Comparison of ENCODE assay signal across 17 mouse cellular contexts in genomic region chr5:74980574-74980973, GRCm38 (mm10).
DNase-seq lines count a peak whose midpoint lies in the region; ATAC-seq and TF ChIP-seq lines count a peak whose summit lies in the region.
"Had no signal": no experiment of that assay in that cellular context is flagged by ENCODE, and none has a peak within 500 bp of the region (broad histone marks: within the 10 kb centered on the region; RNA-seq: fewer than 3 reads in every experiment).

No protein-coding gene starts in this region.

- no peak; the same call in 1 of the 2 replicates for ATAC-seq in forebrain, embryonic 13.5 days
- ATAC-seq in heart, embryonic 12.5 days (ENCODE audit: insufficient number of reproducible peaks, low FRiP score), result no peak
- ATAC-seq in midbrain, embryonic 13.5 days, result 0 out of 2 replicates have a peak, but pooled peaks have one; percentile 45
- ATAC-seq in midbrain, postnatal 0 days (ENCODE audit: low FRiP score), result no peak
- ATAC-seq: CD4-positive, CD25-positive, alpha-beta regulatory T cell, adult 4 months; hindbrain, postnatal 0 days had no signal

- DNase-seq in forebrain, embryonic 10.5 days (ENCODE audit: extremely low spot score, low spot score), result no peak
- DNase-seq in heart, adult 11 months, result peak; percentile 70
- DNase-seq in midbrain, postnatal 0 days (ENCODE audit: low spot score), result no peak
- no peak for DNase-seq in embryonic facial prominence, embryonic 10.5 days (ENCODE audit: low spot score)
- DNase-seq: adrenal gland, postnatal 10 days; B cell, adult 2 months; cerebellum, adult 18-20 months; cerebellum, adult 9-11 months; cerebellum, postnatal 36 days; gastrocnemius, postnatal 14 days had no signal

- H3K9me3 ChIP-seq in forebrain, embryonic 10.5 days, result no peaks in the 10 kb centered on the region
- no peaks in the 10 kb centered on the region for H3K9me3 ChIP-seq in forebrain, embryonic 13.5 days (replicated peaks)
- H3K9me3 ChIP-seq in heart, embryonic 12.5 days (replicated peaks), result no peaks in the 10 kb centered on the region
- H3K9me3 ChIP-seq in midbrain, embryonic 13.5 days, result no peaks in the 10 kb centered on the region
- no peaks in the 10 kb centered on the region for H3K9me3 ChIP-seq in midbrain, postnatal 0 days (ENCODE audit: low read length)
- H3K9me3 ChIP-seq in embryonic facial prominence, embryonic 10.5 days, result no peaks in the 10 kb centered on the region
- H3K9me3 ChIP-seq: G1E; hindbrain, embryonic 13.5 days had no signal

- no peak overlapping the region for H3K9ac ChIP-seq in forebrain, embryonic 13.5 days
- no peak overlapping the region for H3K9ac ChIP-seq in heart, embryonic 12.5 days
- H3K9ac ChIP-seq in midbrain, embryonic 13.5 days (replicated peaks), result no peak overlapping the region
- H3K9ac ChIP-seq in midbrain, postnatal 0 days (replicated peaks; ENCODE audit: low read length, poor library complexity, severe bottlenecking), result no peak overlapping the region
- H3K9ac ChIP-seq: hindbrain, embryonic 13.5 days had no signal

- no peak overlapping the region for H3K4me2 ChIP-seq in forebrain, embryonic 13.5 days
- no peak overlapping the region for H3K4me2 ChIP-seq in heart, embryonic 12.5 days
- peak overlapping the region; percentile 31; the same call in 1 of the 2 replicates for H3K4me2 ChIP-seq in midbrain, embryonic 13.5 days (replicated peaks)
- no peak overlapping the region for H3K4me2 ChIP-seq in midbrain, postnatal 0 days (ENCODE audit: low read depth, low read length, poor library complexity, severe bottlenecking)

- H3K27ac ChIP-seq in forebrain, embryonic 10.5 days, result peak overlapping the region; percentile 66
- no peak overlapping the region for H3K27ac ChIP-seq in forebrain, embryonic 13.5 days
- no peak overlapping the region for H3K27ac ChIP-seq in heart, embryonic 12.5 days (ENCODE audit: poor library complexity, severe bottlenecking)
- H3K27ac ChIP-seq in midbrain, embryonic 13.5 days, result no peak overlapping the region
- H3K27ac ChIP-seq in midbrain, postnatal 0 days (ENCODE audit: low read depth, low read length), result no peak overlapping the region
- H3K27ac ChIP-seq in embryonic facial prominence, embryonic 10.5 days (replicated peaks), result peak overlapping the region; percentile 51; the same call in 1 of the 2 replicates

- 14% methylated on average over 4 of the region's 4 CpGs for WGBS in forebrain, embryonic 10.5 days
- 12% methylated on average over 4 of the region's 4 CpGs for WGBS in forebrain, embryonic 13.5 days
- 71% methylated on average over 4 of the region's 4 CpGs for WGBS in heart, embryonic 12.5 days
- WGBS in midbrain, embryonic 13.5 days, result 15% methylated on average over 4 of the region's 4 CpGs
- WGBS in midbrain, postnatal 0 days, result 26% methylated on average over 4 of the region's 4 CpGs
- 33% methylated on average over 4 of the region's 4 CpGs for WGBS in embryonic facial prominence, embryonic 10.5 days

- no peak for TF ChIP-seq CTCF in midbrain, postnatal 0 days (IDR thresholded peaks at IDR 0.05)

- peaks cover 98% of the 10 kb centered on the region for H3K27me3 ChIP-seq in forebrain, embryonic 10.5 days (ENCODE audit: poor library complexity, severe bottlenecking)
- H3K27me3 ChIP-seq in forebrain, embryonic 13.5 days, result peaks cover 92% of the 10 kb centered on the region
- H3K27me3 ChIP-seq in heart, embryonic 12.5 days (replicated peaks), result no peaks in the 10 kb centered on the region
- peaks cover 96% of the 10 kb centered on the region for H3K27me3 ChIP-seq in midbrain, embryonic 13.5 days
- peaks cover 32% of the 10 kb centered on the region for H3K27me3 ChIP-seq in midbrain, postnatal 0 days (ENCODE audit: insufficient read depth, low read length)
- peaks cover 89% of the 10 kb centered on the region for H3K27me3 ChIP-seq in embryonic facial prominence, embryonic 10.5 days (replicated peaks; ENCODE audit: low read depth, poor library complexity, severe bottlenecking)

- H3K4me1 ChIP-seq in forebrain, embryonic 10.5 days, result peaks cover 72% of the 10 kb centered on the region
- peaks cover 38% of the 10 kb centered on the region for H3K4me1 ChIP-seq in forebrain, embryonic 13.5 days
- peaks cover 9% of the 10 kb centered on the region for H3K4me1 ChIP-seq in heart, embryonic 12.5 days (replicated peaks)
- peaks cover 34% of the 10 kb centered on the region for H3K4me1 ChIP-seq in midbrain, embryonic 13.5 days (replicated peaks)
- H3K4me1 ChIP-seq in midbrain, postnatal 0 days (ENCODE audit: insufficient read depth, low read length), result no peaks in the 10 kb centered on the region
- peaks cover 58% of the 10 kb centered on the region for H3K4me1 ChIP-seq in embryonic facial prominence, embryonic 10.5 days

- H3K36me3 ChIP-seq in forebrain, embryonic 10.5 days (replicated peaks), result no peaks in the 10 kb centered on the region
- H3K36me3 ChIP-seq in forebrain, embryonic 13.5 days (ENCODE audit: poor library complexity, severe bottlenecking), result no peaks in the 10 kb centered on the region
- no peaks in the 10 kb centered on the region for H3K36me3 ChIP-seq in heart, embryonic 12.5 days
- no peaks in the 10 kb centered on the region for H3K36me3 ChIP-seq in midbrain, embryonic 13.5 days
- H3K36me3 ChIP-seq in midbrain, postnatal 0 days (ENCODE audit: insufficient read depth, low read length), result no peaks in the 10 kb centered on the region
- H3K36me3 ChIP-seq in embryonic facial prominence, embryonic 10.5 days (replicated peaks), result no peaks in the 10 kb centered on the region
- H3K36me3 ChIP-seq: G1E; hindbrain, embryonic 13.5 days had no signal

- H3K4me3 ChIP-seq in forebrain, embryonic 10.5 days, result no peak overlapping the region
- no peak overlapping the region for H3K4me3 ChIP-seq in forebrain, embryonic 13.5 days
- H3K4me3 ChIP-seq in heart, embryonic 12.5 days, result no peak overlapping the region
- no peak overlapping the region for H3K4me3 ChIP-seq in midbrain, embryonic 13.5 days (replicated peaks)
- no peak overlapping the region for H3K4me3 ChIP-seq in midbrain, postnatal 0 days (ENCODE audit: low read depth, low read length)
- no peak overlapping the region for H3K4me3 ChIP-seq in embryonic facial prominence, embryonic 10.5 days
- H3K4me3 ChIP-seq: hindbrain, embryonic 13.5 days had no signal

Comparison
In these comparisons a context has a peak if more than half of its experiments do, and no peak if none do; other contexts are left out.
1. H3K27ac ChIP-seq: peak in forebrain, embryonic 10.5 days (single experiment) and embryonic facial prominence, embryonic 10.5 days (single experiment); none in forebrain, embryonic 13.5 days (single experiment), heart, embryonic 12.5 days (single experiment), midbrain, embryonic 13.5 days (single experiment) and midbrain, postnatal 0 days (single experiment).